ENCODE assay signal across 18 mouse cellular contexts in the genomic region with DNA sequence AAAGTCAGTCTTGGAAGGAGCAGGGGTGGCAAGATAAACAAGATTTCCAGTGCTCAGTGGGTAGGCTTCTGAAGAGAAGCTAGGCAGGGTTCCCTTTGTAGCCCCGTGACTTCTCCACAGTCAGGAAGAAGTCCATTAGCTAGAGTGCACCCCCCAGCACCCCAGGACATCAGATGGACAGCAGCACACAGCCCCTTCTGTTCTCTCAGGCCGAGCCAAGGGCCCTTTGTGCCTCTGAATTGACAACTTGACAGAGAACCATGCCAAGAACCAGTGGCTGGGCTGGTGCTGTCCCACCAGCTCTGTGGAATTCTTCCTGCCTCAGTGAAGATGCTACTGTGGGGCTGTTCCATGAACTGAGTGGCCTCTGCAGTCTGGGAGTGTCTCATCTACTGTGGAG. TPM values are rescaled to one million over a fixed set of nuclear protein-coding genes. Genes with fewer than 3 reads are reported as not detected.
A peak's percentile ranks its signal among the peaks of the same experiment; 100 is the strongest.
DNase-seq lines count a peak whose midpoint lies in the region; ATAC-seq and TF ChIP-seq lines count a peak whose summit lies in the region.
"Had no signal": no experiment of that assay in that cellular context is flagged by ENCODE, and none has a peak within 500 bp of the region (broad histone marks: within the 10 kb centered on the region; RNA-seq: fewer than 3 reads in every experiment).

No protein-coding gene starts in this region.

- no peak overlapping the region for H3K9ac ChIP-seq in forebrain, embryonic 11.5 days (ENCODE audit: low read length)
- peak overlapping the region; percentile 14; the same call in 1 of the 2 replicates for H3K9ac ChIP-seq in CH12.LX (ENCODE audit: insufficient read depth, low read depth)
- no peak overlapping the region for H3K9ac ChIP-seq in heart, embryonic 11.5 days (ENCODE audit: low read depth, low read length)
- H3K9ac ChIP-seq: embryonic facial prominence, embryonic 13.5 days; heart, embryonic 15.5 days; hindbrain, embryonic 15.5 days had no signal

- no peak for TF ChIP-seq POLR2A in CH12.LX (IDR thresholded peaks at IDR 0.05; ENCODE audit: low read depth, low read length)

- dilution Hi-C loops in CH12.LX (cut with MboI; ENCODE audit: extremely low pct_ligation_motif_present, extremely low pct_unique_long_range_greater_than_20kb, low sequenced_read_pairs): no loop called here

- no peak for TF ChIP-seq RAD21 in CH12.LX (IDR thresholded peaks at IDR 0.05; ENCODE audit: low read depth, low read length)

- intact Hi-C loops in left cerebral cortex, postnatal 4 days (cut with DNase I): no loop called here

- no peak overlapping the region for H3K4me3 ChIP-seq in forebrain, embryonic 10.5 days
- no peak overlapping the region for H3K4me3 ChIP-seq in forebrain, embryonic 11.5 days (ENCODE audit: low read depth, low read length)
- H3K4me3 ChIP-seq in CH12.LX (replicated peaks in 1 of 3; ENCODE audit: low read depth in 2 of 3, low read length in 2 of 3, poor library complexity in 1 of 3): no peak overlapping the region
- no peak overlapping the region for H3K4me3 ChIP-seq in heart, embryonic 11.5 days (ENCODE audit: low read depth, low read length)
- H3K4me3 ChIP-seq: embryonic facial prominence, embryonic 13.5 days; heart, embryonic 10.5 days; heart, embryonic 15.5 days; hindbrain, embryonic 15.5 days had no signal

- DNase-seq in adrenal gland, adult (ENCODE audit: inconsistent age in 2 of 2, low spot score in 1 of 2): peak; percentile 10 to 29
- no peak for DNase-seq in adrenal gland, adult 2 months
- DNase-seq in forebrain, embryonic 10.5 days (ENCODE audit: extremely low spot score, low spot score): no peak
- DNase-seq in forebrain, embryonic 11.5 days (ENCODE audit: low spot score): no peak
- peak; percentile 76 for DNase-seq in left cerebral cortex, postnatal 4 days
- DNase-seq in left cerebral cortex, adult 8-10 months (ENCODE audit: low spot score in 2 of 2): no peak
- DNase-seq in CH12.LX (ENCODE audit: extremely low read depth): no peak
- DNase-seq: adrenal gland, postnatal 10 days; B cell, adult 2 months; gastrocnemius, postnatal 10 days; heart, postnatal 14 days had no signal

- H3K36me3 ChIP-seq in forebrain, embryonic 10.5 days (replicated peaks): no peaks in the 10 kb centered on the region
- no peaks in the 10 kb centered on the region for H3K36me3 ChIP-seq in forebrain, embryonic 11.5 days (ENCODE audit: control insufficient read depth, insufficient read depth, low read length)
- H3K36me3 ChIP-seq in CH12.LX (replicated peaks in 1 of 2; ENCODE audit: control insufficient read depth in 1 of 2, insufficient read depth in 1 of 2, low read length in 1 of 2): peaks cover 0 to 21% of the 10 kb centered on the region in 2 experiments
- H3K36me3 ChIP-seq in heart, embryonic 11.5 days (ENCODE audit: control insufficient read depth, insufficient read depth, low read length): no peaks in the 10 kb centered on the region
- H3K36me3 ChIP-seq: embryonic facial prominence, embryonic 13.5 days; heart, embryonic 10.5 days; heart, embryonic 15.5 days; hindbrain, embryonic 15.5 days had no signal

- no peak overlapping the region for H3K4me2 ChIP-seq in forebrain, embryonic 11.5 days (ENCODE audit: low read depth, low read length, severe bottlenecking)
- H3K4me2 ChIP-seq in CH12.LX (ENCODE audit: insufficient read depth, low read depth, poor library complexity, severe bottlenecking): peak overlapping the region; percentile 14
- H3K4me2 ChIP-seq in heart, embryonic 11.5 days: no peak overlapping the region
- H3K4me2 ChIP-seq: embryonic facial prominence, embryonic 13.5 days; heart, embryonic 15.5 days; hindbrain, embryonic 15.5 days had no signal

- no peak for TF ChIP-seq EP300 in CH12.LX (IDR thresholded peaks at IDR 0.05; ENCODE audit: low read length)

- H3K27me3 ChIP-seq in forebrain, embryonic 10.5 days (ENCODE audit: poor library complexity, severe bottlenecking): no peaks in the 10 kb centered on the region
- no peaks in the 10 kb centered on the region for H3K27me3 ChIP-seq in forebrain, embryonic 11.5 days (ENCODE audit: control insufficient read depth, insufficient read depth, low read length)
- no peaks in the 10 kb centered on the region for H3K27me3 ChIP-seq in CH12.LX (replicated peaks)
- H3K27me3 ChIP-seq in heart, embryonic 11.5 days (ENCODE audit: control insufficient read depth, insufficient read depth, low read length): no peaks in the 10 kb centered on the region
- H3K27me3 ChIP-seq: hindbrain, embryonic 15.5 days had no signal

- 0 out of 2 replicates have a peak overlapping the region, but pooled peaks have one; percentile 10 for H3K27ac ChIP-seq in forebrain, embryonic 10.5 days
- no peak overlapping the region for H3K27ac ChIP-seq in forebrain, embryonic 11.5 days (ENCODE audit: low read depth, low read length)
- H3K27ac ChIP-seq in CH12.LX (ENCODE audit: insufficient read depth, low read depth): peak overlapping the region; percentile 82
- no peak overlapping the region for H3K27ac ChIP-seq in heart, embryonic 11.5 days (ENCODE audit: low read depth, low read length)
- H3K27ac ChIP-seq: embryonic facial prominence, embryonic 13.5 days; heart, embryonic 10.5 days; heart, embryonic 15.5 days; hindbrain, embryonic 15.5 days had no signal

- H3K79me2 ChIP-seq in CH12.LX (replicated peaks; ENCODE audit: control insufficient read depth, extremely low read depth, insufficient read depth, poor library complexity, severe bottlenecking): no peaks in the 10 kb centered on the region

- no peaks in the 10 kb centered on the region for H3K9me3 ChIP-seq in forebrain, embryonic 10.5 days
- no peaks in the 10 kb centered on the region for H3K9me3 ChIP-seq in forebrain, embryonic 11.5 days (ENCODE audit: control insufficient read depth, low read length)
- peaks cover 17% of the 10 kb centered on the region for H3K9me3 ChIP-seq in CH12.LX (replicated peaks; ENCODE audit: low read length)
- H3K9me3 ChIP-seq in heart, embryonic 11.5 days (replicated peaks; ENCODE audit: control insufficient read depth, low read length): no peaks in the 10 kb centered on the region; the same call in 1 of the 2 replicates
- H3K9me3 ChIP-seq: embryonic facial prominence, embryonic 13.5 days; heart, embryonic 15.5 days; hindbrain, embryonic 15.5 days had no signal

- peaks cover 16% of the 10 kb centered on the region; the same call in 1 of the 2 replicates for H3K4me1 ChIP-seq in forebrain, embryonic 10.5 days
- no peaks in the 10 kb centered on the region for H3K4me1 ChIP-seq in forebrain, embryonic 11.5 days (replicated peaks; ENCODE audit: control insufficient read depth, insufficient read depth, low read length)
- peaks cover 44 to 78% of the 10 kb centered on the region in 2 experiments for H3K4me1 ChIP-seq in CH12.LX (ENCODE audit: control insufficient read depth in 1 of 2, insufficient read depth in 2 of 2)
- peaks cover under 1% of the 10 kb centered on the region; the same call in 1 of the 2 replicates for H3K4me1 ChIP-seq in heart, embryonic 11.5 days (ENCODE audit: control insufficient read depth, insufficient read depth, low read length)
- H3K4me1 ChIP-seq: hindbrain, embryonic 15.5 days had no signal

- TF ChIP-seq CTCF in CH12.LX (conservative IDR thresholded peaks at IDR 0.05 in 1 of 2, IDR thresholded peaks at IDR 0.05 in 1 of 2; ENCODE audit: low read depth in 2 of 2, low read length in 2 of 2): no peak

- 73% methylated on average over 2 of the region's 2 CpGs for WGBS in forebrain, embryonic 10.5 days
- 50% methylated on average over 2 of the region's 2 CpGs for WGBS in forebrain, embryonic 11.5 days
- 31% methylated on average over 2 of the region's 2 CpGs for WGBS in heart, embryonic 11.5 days (ENCODE audit: insufficient replicate concordance)

- ATAC-seq in forebrain, embryonic 11.5 days (replicated peaks; ENCODE audit: low FRiP score): no peak
- no peak for ATAC-seq in heart, embryonic 11.5 days (replicated peaks; ENCODE audit: insufficient number of reproducible peaks, low FRiP score, low TSS enrichment)
- ATAC-seq: CD4-positive, CD25-positive, alpha-beta regulatory T cell, adult 4 months; forebrain, embryonic 14.5 days had no signal

- in situ Hi-C loops in CH12.LX (cut with MboI; ENCODE audit: low pct_ligation_motif_present, low pct_unique_long_range_greater_than_20kb, low sequenced_read_pairs): loop anchor here (10.0 kb wide), 1 partner anchor 407 kb away; no protein-coding TSS in a partner anchor

TF ChIP-seq in CH12.LX, 34 proteins besides CTCF, POLR2A, EP300 and RAD21 (continues in another document):
- no peak for TF ChIP-seq ZMIZ1 (IDR thresholded peaks at IDR 0.05; ENCODE audit: low read depth, low read length)
- TF ChIP-seq MXI1 (IDR thresholded peaks at IDR 0.05; ENCODE audit: low read depth, low read length): no peak
- 0 out of 2 replicates have a peak, but pooled peaks have one; percentile 1 for TF ChIP-seq NELFE (IDR thresholded peaks at IDR 0.05; ENCODE audit: low read depth, low read length)
- no peak for TF ChIP-seq USF1 (IDR thresholded peaks at IDR 0.05; ENCODE audit: low read depth, low read length)
- TF ChIP-seq NRF1 (IDR thresholded peaks at IDR 0.05; ENCODE audit: low read depth, low read length): no peak
- no peak for TF ChIP-seq E2F4 (IDR thresholded peaks at IDR 0.05; ENCODE audit: insufficient replicate concordance, low read depth, low read length)

RNA-seq across cellular contexts. Expression of gene Klhdc4, which starts 28.4 kb away (rescaled TPM):
- 10 to 100 TPM; 17.2 to 25.6 TPM for total RNA-seq in adrenal gland, adult 2 months (2021)
- 12.2 and 14.9 TPM in 2 replicates for polyA plus RNA-seq in adrenal gland, adult 2 months (2012; rRNA removed)
- polyA plus RNA-seq in forebrain, embryonic 10.5 days (2016; fragmentation: Nextera tagmentation; extraction: Ambion mirVana): 74.4 and 76.8 TPM in 2 replicates
- polyA plus RNA-seq in forebrain, embryonic 11.5 days (2014; fragmentation: Nextera tagmentation; extraction: Ambion mirVana): 55.4 and 59.8 TPM in 2 replicates
- total RNA-seq in left cerebral cortex, postnatal 4 days (2021): 10 to 100 TPM; 39.7 to 45.2 TPM
- 10 to 100 TPM; 28.9 to 35.0 (median 32.2) TPM for total RNA-seq in left cerebral cortex, adult 8-10 months (2022)
- total RNA-seq in CH12.LX (2012; rRNA removed) (54.3 and 66.9 TPM in 2 replicates), CH12.LX (2014; rRNA removed) (35.5 and 42.4 TPM in 2 replicates)
- polyA plus RNA-seq in CH12.LX (2012; ENCODE audit: insufficient read length, low read depth): 51.5 and 69.7 TPM in 2 replicates
- 31.0 and 31.1 TPM in 2 replicates for polyA plus RNA-seq in heart, embryonic 11.5 days (2014; fragmentation: Nextera tagmentation; extraction: Ambion mirVana)

RNA-seq across cellular contexts. Expression of gene Slc7a5, which starts 49.7 kb away (rescaled TPM):
- total RNA-seq in adrenal gland, adult 2 months (2021): 10 to 100 TPM; 38.9 to 46.4 TPM
- polyA plus RNA-seq in adrenal gland, adult 2 months (2012; rRNA removed): 93.9 and 97.5 TPM in 2 replicates
- 27.4 and 30.5 TPM in 2 replicates for polyA plus RNA-seq in forebrain, embryonic 10.5 days (2016; fragmentation: Nextera tagmentation; extraction: Ambion mirVana)
- 37.1 and 43.0 TPM in 2 replicates for polyA plus RNA-seq in forebrain, embryonic 11.5 days (2014; fragmentation: Nextera tagmentation; extraction: Ambion mirVana)
- 100 to 1,000 TPM; 150 to 153 TPM for total RNA-seq in left cerebral cortex, postnatal 4 days (2021)
- total RNA-seq in left cerebral cortex, adult 8-10 months (2022): 10 to 100 TPM; 57.0 to 73.5 (median 61.5) TPM
- total RNA-seq in CH12.LX (2012; rRNA removed): 156 and 207 TPM in 2 replicates
- total RNA-seq in CH12.LX (2014; rRNA removed): 110 and 119 TPM in 2 replicates
- polyA plus RNA-seq in CH12.LX (2012; ENCODE audit: insufficient read length, low read depth): 235 and 291 TPM in 2 replicates
- polyA plus RNA-seq in heart, embryonic 11.5 days (2014; fragmentation: Nextera tagmentation; extraction: Ambion mirVana): 17.0 and 18.4 TPM in 2 replicates

Comparison
In these comparisons a context has a peak if more than half of its experiments do, and no peak if none do; other contexts are left out.
1. DNase-seq: peak in adrenal gland, adult (2 of 2) and left cerebral cortex, postnatal 4 days (single experiment); none in adrenal gland, adult 2 months (single experiment), forebrain, embryonic 10.5 days (single experiment), forebrain, embryonic 11.5 days (single experiment), left cerebral cortex, adult 8-10 months (0 of 2) and CH12.LX (single experiment).
2. H3K27ac ChIP-seq: peak in forebrain, embryonic 10.5 days (single experiment) and CH12.LX (single experiment); none in forebrain, embryonic 11.5 days (single experiment) and heart, embryonic 11.5 days (single experiment).